Mouse (Mus musculus): ENCODE measurements around the gene Bmp6. TPM values are rescaled to one million over a fixed set of nuclear protein-coding genes. Genes with fewer than 3 reads are reported as not detected.

Bmp6 gene
- polyA plus RNA-seq, 1 experiment, result 6.3 TPM

GRCm38 (mm10) chr13:38527797-38528650 lies 183.1 kb downstream of the Bmp6 start:
- H3K27ac ChIP-seq (replicated peaks; ENCODE audit: low read depth, low read length), result peak overlapping the region; percentile 74
- H3K4me3 ChIP-seq (ENCODE audit: insufficient read depth, low read depth, low read length), result peak overlapping the region; percentile 88
- H3K4me1 ChIP-seq (ENCODE audit: control insufficient read depth, insufficient read depth, insufficient read length, low read length), result peaks cover 8% of the 10 kb centered on the region

GRCm38 (mm10) chr13:38528687-38529294 lies 183.9 kb downstream of the Bmp6 start, which contains the start of gene Txndc5:
Gene Txndc5 (minus strand): TSS chr13:38528824.
- Histone ChIP-seq H3K27ac (replicated peaks; ENCODE audit: low read depth, low read length) (peak within 1 kb of the TSS; percentile 74), H3K4me3 (ENCODE audit: insufficient read depth, low read depth, low read length) (peak within 1 kb of the TSS; percentile 88), H3K4me1 (ENCODE audit: control insufficient read depth, insufficient read depth, insufficient read length, low read length) (peaks cover 12% of the 10 kb centered on the region)

DNA sequence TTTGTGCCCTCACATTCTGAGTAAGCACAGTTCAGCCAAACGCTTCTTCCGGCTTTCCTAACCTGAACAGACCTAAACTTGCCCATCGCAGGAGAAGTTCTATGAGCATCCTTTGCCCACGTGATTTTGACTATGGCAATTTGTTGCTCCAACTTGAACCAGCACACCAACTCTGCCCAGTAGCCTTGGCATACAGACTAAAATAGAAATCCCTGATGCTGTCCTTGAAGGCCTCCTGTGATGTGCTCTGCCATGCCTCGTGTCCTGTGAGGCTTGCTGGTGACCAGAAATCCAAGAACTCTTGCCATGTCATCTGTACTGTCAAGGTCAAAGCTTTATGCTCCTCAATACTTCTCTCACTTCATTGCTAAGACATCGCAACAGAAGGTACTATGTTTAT lies 184.7 kb downstream of the Bmp6 start:
- no peak overlapping the region for H3K27ac ChIP-seq (replicated peaks; ENCODE audit: low read depth, low read length)
- peaks cover 18% of the 10 kb centered on the region for H3K4me1 ChIP-seq (ENCODE audit: control insufficient read depth, insufficient read depth, insufficient read length, low read length)
- no peak overlapping the region for H3K4me3 ChIP-seq (ENCODE audit: insufficient read depth, low read depth, low read length)

GRCm38 (mm10) chr13:38531498-38531897 lies 186.6 kb downstream of the Bmp6 start:
- Histone ChIP-seq H3K4me1 (ENCODE audit: control insufficient read depth, insufficient read depth, insufficient read length, low read length) (peaks cover 15% of the 10 kb centered on the region; the same call in 1 of the 2 replicates), H3K4me3 (ENCODE audit: insufficient read depth, low read depth, low read length) (no peak overlapping the region), H3K27ac (replicated peaks; ENCODE audit: low read depth, low read length) (no peak overlapping the region)

DNA sequence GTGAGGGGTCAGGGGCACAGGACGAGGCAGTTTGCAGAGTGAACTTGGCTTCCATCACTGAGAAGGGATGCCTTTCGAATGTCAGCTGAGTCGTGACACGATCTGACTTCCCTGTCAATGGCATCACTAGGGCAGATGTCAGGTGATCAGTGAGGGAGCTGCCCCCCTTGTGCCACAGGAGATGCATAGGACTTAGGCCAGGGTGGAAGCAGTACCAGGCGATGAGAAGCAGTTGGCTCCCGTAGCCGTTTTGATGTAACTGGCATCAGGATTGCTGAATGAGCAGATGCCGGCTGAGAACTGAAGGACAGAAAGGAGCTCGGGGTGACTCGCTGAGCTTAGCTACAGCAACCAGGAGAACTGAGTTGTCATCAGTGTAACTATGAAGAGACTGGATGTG lies 188.6 kb downstream of the Bmp6 start:
- Histone ChIP-seq H3K4me1 (ENCODE audit: control insufficient read depth, insufficient read depth, insufficient read length, low read length) (peaks cover 15% of the 10 kb centered on the region; the same call in 1 of the 2 replicates), H3K27ac (replicated peaks; ENCODE audit: low read depth, low read length) (no peak overlapping the region), H3K4me3 (ENCODE audit: insufficient read depth, low read depth, low read length) (no peak overlapping the region)

- H3K27ac ChIP-seq (replicated peaks; ENCODE audit: low read depth, low read length), result no peak overlapping the region
- peaks cover 15% of the 10 kb centered on the region; the same call in 1 of the 2 replicates for H3K4me1 ChIP-seq (ENCODE audit: control insufficient read depth, insufficient read depth, insufficient read length, low read length)
- H3K4me3 ChIP-seq (ENCODE audit: insufficient read depth, low read depth, low read length), result no peak overlapping the region
These were observed 189.1 kb downstream of the Bmp6 start for GRCm38 (mm10) chr13:38534016-38534415.

DNA sequence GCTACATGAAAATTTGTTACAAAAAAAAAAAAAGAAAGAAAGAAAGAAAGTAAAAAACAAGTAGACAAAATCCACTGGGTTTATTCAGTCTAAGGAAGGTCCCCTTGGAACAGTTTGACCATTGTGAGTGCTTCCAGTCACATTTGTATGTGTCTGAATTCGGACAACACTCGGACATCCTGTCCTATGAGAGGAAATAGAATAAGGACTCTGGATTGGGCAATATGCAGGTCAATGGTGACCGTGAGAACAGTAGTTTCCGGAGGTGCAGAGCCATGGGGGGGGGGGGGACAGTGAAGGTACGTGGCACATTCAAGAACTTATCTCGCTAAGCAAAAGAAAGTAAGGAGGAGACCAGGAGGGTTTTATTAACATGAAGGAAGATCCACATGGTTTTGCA lies 189.8 kb downstream of the Bmp6 start:
- H3K4me1 ChIP-seq (ENCODE audit: control insufficient read depth, insufficient read depth, insufficient read length, low read length), result peaks cover 15% of the 10 kb centered on the region; the same call in 1 of the 2 replicates
- H3K4me3 ChIP-seq (ENCODE audit: insufficient read depth, low read depth, low read length), result no peak overlapping the region
- H3K27ac ChIP-seq (replicated peaks; ENCODE audit: low read depth, low read length), result no peak overlapping the region

- Histone ChIP-seq H3K4me1 (ENCODE audit: control insufficient read depth, insufficient read depth, insufficient read length, low read length) (peaks cover 15% of the 10 kb centered on the region; the same call in 1 of the 2 replicates), H3K4me3 (ENCODE audit: insufficient read depth, low read depth, low read length) (no peak overlapping the region)
These were observed 192.6 kb downstream of the Bmp6 start for GRCm38 (mm10) chr13:38537521-38537920.

GRCm38 (mm10) chr13:38539192-38539900 lies 194.4 kb downstream of the Bmp6 start:
- Histone ChIP-seq H3K27ac (replicated peaks; ENCODE audit: low read depth, low read length) (no peak overlapping the region), H3K4me3 (ENCODE audit: insufficient read depth, low read depth, low read length) (no peak overlapping the region), H3K4me1 (ENCODE audit: control insufficient read depth, insufficient read depth, insufficient read length, low read length) (peaks cover 3% of the 10 kb centered on the region; the same call in 1 of the 2 replicates)

More at GRCm38 (mm10) chr13:38537521-38537920, 192.6 kb downstream of the Bmp6 start:
- H3K27ac ChIP-seq (replicated peaks; ENCODE audit: low read depth, low read length), result no peak overlapping the region

GRCm38 (mm10) chr13:38543455-38544125 lies 198.7 kb downstream of the Bmp6 start:
- H3K4me3 ChIP-seq (ENCODE audit: insufficient read depth, low read depth, low read length), result no peak overlapping the region
- no peak overlapping the region for H3K27ac ChIP-seq (replicated peaks; ENCODE audit: low read depth, low read length)
- H3K4me1 ChIP-seq (ENCODE audit: control insufficient read depth, insufficient read depth, insufficient read length, low read length), result no peaks in the 10 kb centered on the region

DNA sequence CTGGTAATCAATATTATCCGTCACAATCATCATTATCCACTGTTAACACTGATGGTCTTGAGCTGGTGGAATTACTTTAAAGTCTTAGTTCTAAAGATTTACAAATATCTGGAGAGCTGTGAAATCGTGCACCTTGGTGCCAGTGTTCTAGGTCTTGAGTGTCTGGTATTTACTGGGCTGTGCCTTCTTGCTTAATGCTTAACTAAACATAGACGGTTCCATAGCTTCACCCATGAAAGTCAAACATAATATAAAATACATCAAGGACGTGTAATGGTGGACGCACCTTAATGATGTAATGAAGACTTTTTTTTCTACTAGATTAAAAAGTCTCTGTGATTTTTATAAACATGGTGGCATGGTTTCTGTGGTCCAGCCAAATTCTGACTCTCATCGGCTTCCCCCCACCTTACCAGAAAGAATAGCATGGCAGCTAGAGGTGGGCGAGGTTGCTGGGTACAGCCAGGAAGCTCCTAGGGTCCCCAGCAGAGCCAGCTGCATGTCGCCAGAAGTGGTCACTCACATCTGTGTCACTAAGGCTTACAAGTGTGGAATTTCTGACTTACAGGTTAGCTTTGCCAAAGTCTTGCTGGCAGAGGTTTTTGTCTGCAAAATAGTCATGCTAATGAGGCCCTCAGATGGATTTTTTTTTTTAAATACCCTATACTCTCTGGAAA lies 200.0 kb downstream of the Bmp6 start:
- Histone ChIP-seq H3K27ac (replicated peaks; ENCODE audit: low read depth, low read length) (no peak overlapping the region), H3K4me3 (ENCODE audit: insufficient read depth, low read depth, low read length) (no peak overlapping the region), H3K4me1 (ENCODE audit: control insufficient read depth, insufficient read depth, insufficient read length, low read length) (no peaks in the 10 kb centered on the region)

DNA sequence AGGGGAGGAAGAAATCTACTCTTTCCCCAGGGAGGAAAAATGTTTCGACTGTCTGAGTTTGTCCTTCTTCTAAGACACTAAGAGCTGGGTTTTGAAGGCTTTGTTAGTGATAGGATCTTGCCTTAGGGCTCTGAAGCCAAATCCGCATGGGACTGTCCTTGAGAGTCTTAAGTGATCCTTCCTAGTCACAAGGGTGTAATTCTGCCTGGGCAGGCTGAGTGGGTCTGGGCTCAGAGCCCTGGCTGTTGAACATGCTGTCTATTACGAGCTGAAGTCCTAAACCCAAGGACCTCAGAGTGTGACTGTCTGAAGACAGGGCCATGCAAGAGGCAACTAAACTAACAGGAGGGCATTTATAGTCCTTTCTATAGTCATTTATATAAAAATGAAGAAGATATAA lies 200.6 kb downstream of the Bmp6 start:
- Histone ChIP-seq H3K4me3 (ENCODE audit: insufficient read depth, low read depth, low read length) (no peak overlapping the region), H3K4me1 (ENCODE audit: control insufficient read depth, insufficient read depth, insufficient read length, low read length) (no peaks in the 10 kb centered on the region), H3K27ac (replicated peaks; ENCODE audit: low read depth, low read length) (no peak overlapping the region)

GRCm38 (mm10) chr13:38546754-38547153 lies 201.8 kb downstream of the Bmp6 start:
- Histone ChIP-seq H3K4me1 (ENCODE audit: control insufficient read depth, insufficient read depth, insufficient read length, low read length) (no peaks in the 10 kb centered on the region), H3K4me3 (ENCODE audit: insufficient read depth, low read depth, low read length) (no peak overlapping the region), H3K27ac (replicated peaks; ENCODE audit: low read depth, low read length) (no peak overlapping the region)

- no peak overlapping the region for H3K27ac ChIP-seq (replicated peaks; ENCODE audit: low read depth, low read length)
- H3K4me3 ChIP-seq (ENCODE audit: insufficient read depth, low read depth, low read length), result no peak overlapping the region
- H3K4me1 ChIP-seq (ENCODE audit: control insufficient read depth, insufficient read depth, insufficient read length, low read length), result no peaks in the 10 kb centered on the region
These were observed 202.8 kb downstream of the Bmp6 start for GRCm38 (mm10) chr13:38547717-38548116.
